Mouse (Mus musculus) forebrain, embryonic 11.5 days (tissue): ENCODE measurements at regions not wholly inside any gene's neighbourhood (a gene's known extent, or its start where the extent isn't known, plus 50 kb on each side); places are given as distances from the start of the nearest gene placed in this dataset.

ENCODE experiments used
- ATAC-seq: fragments of 200-750 bp; cut with Nextera tagmentation; replicated peaks from 2 replicates; pipeline ENCODE4 v1.8.0; 2017; ENCODE audit warnings: moderate TSS enrichment; ENCODE audit not compliant: low FRiP score
- DNase-seq: peaks from one replicate; pipeline ENCODE4 v3.0.0-alpha.2; 2017; ENCODE audit warnings: low spot score
- H3K27ac ChIP-seq: fragments of 300-500 bp; sonication (generic); 2 replicates; pipeline ENCODE4 v1.5.1; 2014; ENCODE audit warnings: low read depth, low read length
- H3K27me3 ChIP-seq: fragments of 300-500 bp; sonication (generic); 2 replicates; pipeline ENCODE4 v1.6.1; 2014; ENCODE audit warnings: mild to moderate bottlenecking, low read length, mixed read lengths; ENCODE audit not compliant: control insufficient read depth, insufficient read depth
- H3K36me3 ChIP-seq: fragments of 300-500 bp; sonication (generic); 2 replicates; pipeline ENCODE4 v1.6.1; 2014; ENCODE audit warnings: mild to moderate bottlenecking, low read length, moderate library complexity, mixed read lengths; ENCODE audit not compliant: control insufficient read depth, insufficient read depth
- H3K4me1 ChIP-seq: fragments of 300-500 bp; sonication (generic); replicated peaks from 2 replicates; pipeline ENCODE4 v1.6.1; 2014; ENCODE audit warnings: low read length, mixed read lengths; ENCODE audit not compliant: control insufficient read depth, insufficient read depth
- H3K4me2 ChIP-seq: fragments of 300-500 bp; sonication (generic); 2 replicates; pipeline ENCODE4 v1.6.1; 2014; ENCODE audit warnings: low read depth, mild to moderate bottlenecking, low read length, moderate library complexity, mixed read lengths; ENCODE audit not compliant: severe bottlenecking
- H3K4me3 ChIP-seq: fragments of 300-500 bp; sonication (generic); 2 replicates; pipeline ENCODE4 v1.5.1; 2014; ENCODE audit warnings: low read depth, low read length
- H3K9ac ChIP-seq: fragments of 300-500 bp; sonication (generic); 2 replicates; pipeline ENCODE4 v1.6.1; 2014; ENCODE audit warnings: low read length
- H3K9me3 ChIP-seq: fragments of 300-500 bp; sonication (generic); 2 replicates; pipeline ENCODE4 v1.6.1; 2016; ENCODE audit warnings: low read length, mixed read lengths; ENCODE audit not compliant: control insufficient read depth
- WGBS: fragments of 180-500 bp; shearing (Covaris S2); extraction: QIAGEN DNeasy Blood & Tissue Kit; methylation state at CpG from one replicate; pipeline ENCODE4 v1.1.7; 2014; 5-methylcytosine and 5-hydroxymethylcytosine counted together

DNA sequence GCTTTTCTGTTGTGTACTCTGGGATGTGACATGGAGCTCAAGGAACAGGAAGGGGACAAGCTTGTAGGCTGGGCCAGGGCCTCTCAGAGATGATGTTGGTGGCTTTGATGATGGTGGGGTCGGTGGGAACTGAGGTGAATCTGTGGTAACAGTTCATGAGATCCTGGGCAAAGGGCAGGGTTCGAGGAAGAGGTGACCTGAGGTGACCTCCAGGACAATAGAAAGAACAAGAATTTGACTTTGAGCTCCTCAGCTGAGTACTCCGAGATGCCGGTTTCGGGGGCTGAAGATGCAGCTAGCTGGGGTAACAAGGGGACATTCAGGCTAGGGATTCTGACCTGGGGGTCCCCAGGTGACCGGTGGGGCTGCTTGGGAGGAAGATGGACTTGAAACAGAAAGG lies 57.5 kb upstream of the Eef2kmt start:
- H3K4me3 ChIP-seq = no peak overlapping the region
- no peaks in the 10 kb centered on the region for H3K9me3 ChIP-seq
- H3K27me3 ChIP-seq = no peaks in the 10 kb centered on the region
- no peak overlapping the region for H3K9ac ChIP-seq
- WGBS = 84% methylated on average over 6 of the region's 6 CpGs
- no peaks in the 10 kb centered on the region for H3K4me1 ChIP-seq
- no peak overlapping the region for H3K4me2 ChIP-seq
- H3K27ac ChIP-seq = no peak overlapping the region
- DNase-seq (peak; percentile 39), ATAC-seq (no peak)
- no peaks in the 10 kb centered on the region for H3K36me3 ChIP-seq

DNA sequence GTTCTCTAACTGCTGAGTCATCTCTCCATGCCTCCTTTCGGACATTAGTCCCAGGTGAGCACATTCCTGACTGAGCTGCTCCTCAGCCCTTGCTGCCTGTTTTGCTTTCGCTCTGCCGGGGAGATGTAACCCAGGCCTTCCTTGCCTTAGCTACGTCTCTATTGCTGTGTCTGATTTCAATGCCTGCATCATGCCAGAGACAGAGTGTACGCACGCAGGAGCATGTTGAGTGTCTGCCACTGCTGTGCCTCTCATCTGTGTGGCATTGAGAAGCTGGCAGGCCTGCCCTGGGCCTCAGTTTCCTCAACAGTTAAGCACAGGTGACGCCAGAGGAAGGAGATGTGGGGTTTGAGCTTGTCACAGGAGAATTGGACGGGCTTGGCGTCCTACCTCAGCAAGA lies 55.7 kb upstream of the Eef2kmt start:
- 0 out of 2 replicates have a peak, but pooled peaks cover 3% of the 10 kb centered on the region for H3K4me1 ChIP-seq
- no peaks in the 10 kb centered on the region for H3K9me3 ChIP-seq
- no peak overlapping the region for H3K4me3 ChIP-seq
- H3K27me3 ChIP-seq = peaks cover 9% of the 10 kb centered on the region
- 87% methylated on average over 9 of the region's 9 CpGs for WGBS
- H3K9ac ChIP-seq = no peak overlapping the region
- no peak overlapping the region for H3K4me2 ChIP-seq
- DNase-seq = no peak
- no peak overlapping the region for H3K27ac ChIP-seq
- no peaks in the 10 kb centered on the region for H3K36me3 ChIP-seq
- ATAC-seq = no peak

GRCm38 (mm10) chr16:5310736-5311135 lies 55.0 kb upstream of the Eef2kmt start:
- Histone ChIP-seq H3K36me3 (no peaks in the 10 kb centered on the region), H3K9me3 (no peaks in the 10 kb centered on the region), H3K4me2 (no peak overlapping the region), H3K27ac (no peak overlapping the region), H3K27me3 (peaks cover 9% of the 10 kb centered on the region), H3K4me1 (0 out of 2 replicates have a peak, but pooled peaks cover 3% of the 10 kb centered on the region), H3K9ac (no peak overlapping the region), H3K4me3 (no peak overlapping the region)
- 93% methylated on average over 10 of the region's 10 CpGs for WGBS
- no peak for ATAC-seq
- peak; percentile 23 for DNase-seq

DNA sequence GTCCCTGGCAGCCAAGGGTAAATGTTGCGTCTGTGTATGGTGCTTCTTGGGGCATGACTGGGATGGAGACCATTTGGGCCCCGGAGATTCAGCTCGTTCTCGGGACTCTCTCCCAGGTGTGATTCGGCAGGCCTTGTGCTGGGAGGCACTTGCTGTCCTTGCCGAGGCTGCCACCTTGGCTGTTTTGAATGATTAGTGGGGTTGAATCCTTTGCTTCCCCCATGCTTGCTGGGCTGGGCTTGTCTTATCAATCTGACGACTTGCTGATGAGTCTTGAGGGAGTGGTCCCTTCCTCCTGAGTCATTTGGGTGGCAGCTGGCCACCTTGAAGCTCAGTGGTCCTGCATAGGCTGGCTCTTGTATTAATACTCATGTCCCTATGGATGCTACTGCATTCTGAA lies 52.0 kb upstream of the Eef2kmt start:
- 81% methylated on average over 7 of the region's 7 CpGs for whole genome bisulfite sequencing
- DNase-seq (peak; percentile 35), ATAC-seq (no peak)
- no peaks in the 10 kb centered on the region for H3K9me3 ChIP-seq
- 0 out of 2 replicates have a peak, but pooled peaks cover 3% of the 10 kb centered on the region for H3K4me1 ChIP-seq
- no peak overlapping the region for H3K9ac ChIP-seq
- H3K4me2 ChIP-seq = no peak overlapping the region
- no peaks in the 10 kb centered on the region for H3K36me3 ChIP-seq
- no peak overlapping the region for H3K4me3 ChIP-seq
- no peak overlapping the region for H3K27ac ChIP-seq
- H3K27me3 ChIP-seq = peaks cover 9% of the 10 kb centered on the region

DNA sequence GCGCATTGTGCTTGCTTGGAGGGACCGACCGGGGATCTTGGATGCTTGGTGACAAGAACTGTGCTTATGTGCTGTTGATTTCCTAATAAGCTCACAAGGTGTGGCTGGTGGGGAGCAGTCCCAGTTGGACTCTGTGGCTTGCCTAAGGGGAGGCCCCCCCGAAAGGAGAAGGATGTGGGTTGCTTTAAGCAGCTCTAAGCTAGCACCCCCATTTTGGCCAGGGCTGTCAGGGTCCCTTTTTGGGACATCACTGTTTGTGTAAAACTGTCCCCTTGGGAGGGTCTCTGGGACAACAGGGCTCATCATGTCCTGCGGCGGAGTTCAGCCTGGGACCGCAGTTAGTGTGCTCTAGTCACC lies 51.4 kb upstream of the Eef2kmt start:
- WGBS = 67% methylated on average over 7 of the region's 7 CpGs
- H3K36me3 ChIP-seq = no peaks in the 10 kb centered on the region
- H3K27ac ChIP-seq = no peak overlapping the region
- ATAC-seq = 0 out of 2 replicates have a peak, but pooled peaks have one; percentile 21
- peaks cover 9% of the 10 kb centered on the region for H3K27me3 ChIP-seq
- no peaks in the 10 kb centered on the region for H3K9me3 ChIP-seq
- H3K4me1 ChIP-seq = 0 out of 2 replicates have a peak, but pooled peaks cover 3% of the 10 kb centered on the region
- peak overlapping the region; percentile 94 for H3K4me2 ChIP-seq
- no peak for DNase-seq
- peak overlapping the region; percentile 39 for H3K4me3 ChIP-seq
- H3K9ac ChIP-seq = peak overlapping the region; percentile 71

- Histone ChIP-seq H3K36me3 (no peaks in the 10 kb centered on the region), H3K9me3 (no peaks in the 10 kb centered on the region), H3K27ac (no peak overlapping the region), H3K27me3 (peaks cover 9% of the 10 kb centered on the region), H3K9ac (peak overlapping the region; percentile 71), H3K4me3 (peak overlapping the region; percentile 39), H3K4me1 (0 out of 2 replicates have a peak, but pooled peaks cover 3% of the 10 kb centered on the region), H3K4me2 (peak overlapping the region; percentile 94)
- DNase-seq (peak; percentile 98), ATAC-seq (peak; percentile 91)
- 1% methylated on average over 36 of the region's 36 CpGs for WGBS
These were observed 50.9 kb upstream of the Eef2kmt start for GRCm38 (mm10) chr16:5306588-5307248.
